Mouse (Mus musculus) stomach, embryonic 14.5 days (tissue): ENCODE measurements around the gene Spc24. TPM values are rescaled to one million over a fixed set of nuclear protein-coding genes. Genes with fewer than 3 reads are reported as not detected.
"Not testable (repeated sequence)": the region's sequence is repeated elsewhere in the genome, so short reads cannot be mapped to it uniquely, and the experiment has no call there.

Source experiments
- ATAC-seq: fragments of 200-750 bp; cut with Nextera tagmentation; 2 replicates; pipeline ENCODE4 v1.8.0; 2017; ENCODE audit warnings: low read depth, moderate TSS enrichment; ENCODE audit not compliant: insufficient number of reproducible peaks, insufficient read depth, low FRiP score
- H3K27ac ChIP-seq: fragments of 300-500 bp; sonication (generic); 2 replicates; pipeline ENCODE4 v1.5.1; 2014; ENCODE audit warnings: mild to moderate bottlenecking, low read length, moderate library complexity, mixed read lengths
- H3K27me3 ChIP-seq: fragments of 300-500 bp; sonication (generic); 2 replicates; pipeline ENCODE4 v1.6.1; 2014; ENCODE audit warnings: low read length, control low read depth, mixed read lengths; ENCODE audit not compliant: control insufficient read depth, insufficient read depth
- H3K36me3 ChIP-seq: fragments of 300-500 bp; sonication (generic); 2 replicates; pipeline ENCODE4 v1.6.1; 2014; ENCODE audit warnings: mild to moderate bottlenecking, control low read depth, low read length, moderate library complexity, mixed read lengths; ENCODE audit not compliant: control insufficient read depth, insufficient read depth
- H3K4me1 ChIP-seq: fragments of 300-500 bp; sonication (generic); 2 replicates; pipeline ENCODE4 v1.6.1; 2014; ENCODE audit warnings: low read length, control low read depth, mixed read lengths; ENCODE audit not compliant: control insufficient read depth, insufficient read depth
- H3K4me2 ChIP-seq: fragments of 300-500 bp; sonication (generic); replicated peaks from 2 replicates; pipeline ENCODE4 v1.6.1; 2014; ENCODE audit warnings: low read depth, low read length, control low read depth
- H3K4me3 ChIP-seq: fragments of 300-500 bp; sonication (generic); 2 replicates; pipeline ENCODE4 v1.5.1; 2014; ENCODE audit warnings: low read depth, low read length, control low read depth
- H3K9ac ChIP-seq: fragments of 300-500 bp; sonication (generic); replicated peaks from 2 replicates; pipeline ENCODE4 v1.6.1; 2014; ENCODE audit warnings: low read depth, mild to moderate bottlenecking, control low read depth, low read length, moderate library complexity, mixed read lengths
- H3K9me3 ChIP-seq: fragments of 300-500 bp; sonication (generic); 2 replicates; pipeline ENCODE4 v1.6.1; 2016; ENCODE audit warnings: low read depth, low read length, control low read depth; ENCODE audit not compliant: control insufficient read depth
- WGBS: fragments of 180-500 bp; shearing (Covaris S2); extraction: QIAGEN DNeasy Blood & Tissue Kit; methylation state at CpG from one replicate; pipeline ENCODE4 v1.1.7; 2014; 5-methylcytosine and 5-hydroxymethylcytosine counted together
- polyA plus RNA-seq: library from polyadenylated mRNA; unstranded; fragments of >200 nt; fragmentation: Nextera tagmentation; extraction: Ambion mirVana; gene quantifications from 2 replicates; pipeline ENCODE4 v1.2.1, GENCODE M21; 2014

Spc24 gene
- polyA plus RNA-seq, 1 experiment from 2014 or later = 111 TPM

- Histone ChIP-seq H3K4me2 (peak overlapping the region; percentile 28; the same call in 1 of the 2 replicates), H3K4me1 (peaks cover 38% of the 10 kb centered on the region), H3K9me3 (no peaks in the 10 kb centered on the region), H3K36me3 (peaks cover 54% of the 10 kb centered on the region), H3K9ac (no peak overlapping the region), H3K4me3 (no peak overlapping the region), H3K27ac (no peak overlapping the region), H3K27me3 (no peaks in the 10 kb centered on the region)
- 0 out of 2 replicates have a peak, but pooled peaks have one; percentile 10 for ATAC-seq
- WGBS = 46% methylated on average over 8 of the region's 8 CpGs
Measured at GRCm38 (mm10) chr9:21792644-21793043, 32.5 kb upstream of the Spc24 start.

- peaks cover 58% of the 10 kb centered on the region for H3K36me3 ChIP-seq
- H3K9me3 ChIP-seq = no peaks in the 10 kb centered on the region
- ATAC-seq = no peak
- H3K4me1 ChIP-seq = peaks cover 34% of the 10 kb centered on the region
- no peak overlapping the region for H3K9ac ChIP-seq
- 0 out of 2 replicates have a peak overlapping the region, but pooled peaks have one; percentile 3 for H3K4me2 ChIP-seq
- no peaks in the 10 kb centered on the region for H3K27me3 ChIP-seq
- WGBS = 68% methylated on average over 8 of the region's 8 CpGs
- H3K27ac ChIP-seq = no peak overlapping the region
- no peak overlapping the region for H3K4me3 ChIP-seq
Measured at GRCm38 (mm10) chr9:21791861-21792260, 31.8 kb upstream of the Spc24 start.

GRCm38 (mm10) chr9:21788234-21788633 lies 28.1 kb upstream of the Spc24 start:
- Histone ChIP-seq H3K9me3 (no peaks in the 10 kb centered on the region), H3K4me2 (no peak overlapping the region), H3K4me3 (no peak overlapping the region), H3K4me1 (peaks cover 17% of the 10 kb centered on the region), H3K9ac (no peak overlapping the region), H3K36me3 (peaks cover 48% of the 10 kb centered on the region), H3K27ac (no peak overlapping the region), H3K27me3 (no peaks in the 10 kb centered on the region)
- WGBS = 76% methylated on average over 9 of the region's 9 CpGs
- no peak for ATAC-seq

GRCm38 (mm10) chr9:21787654-21788053 lies 27.6 kb upstream of the Spc24 start:
- WGBS = 74% methylated on average over 5 of the region's 5 CpGs
- Histone ChIP-seq H3K4me2 (no peak overlapping the region), H3K4me3 (no peak overlapping the region), H3K9ac (no peak overlapping the region), H3K36me3 (peaks cover 44% of the 10 kb centered on the region), H3K4me1 (peaks cover 11% of the 10 kb centered on the region), H3K27me3 (no peaks in the 10 kb centered on the region), H3K27ac (no peak overlapping the region), H3K9me3 (no peaks in the 10 kb centered on the region)
- no peak for ATAC-seq

- 16% methylated on average over 6 of the region's 6 CpGs for WGBS
- Histone ChIP-seq H3K4me2 (no peak overlapping the region), H3K4me1 (peaks cover 4% of the 10 kb centered on the region; the same call in 1 of the 2 replicates), H3K4me3 (no peak overlapping the region), H3K9me3 (no peaks in the 10 kb centered on the region), H3K27me3 (no peaks in the 10 kb centered on the region), H3K9ac (no peak overlapping the region), H3K27ac (no peak overlapping the region), H3K36me3 (peaks cover 44% of the 10 kb centered on the region)
- ATAC-seq = peak; percentile 64; the same call in 1 of the 2 replicates
Measured at GRCm38 (mm10) chr9:21786906-21787305, 26.8 kb upstream of the Spc24 start.

- H3K27ac ChIP-seq, H3K4me3 ChIP-seq, H3K9me3 ChIP-seq, ATAC-seq, H3K4me1 ChIP-seq, H3K9ac ChIP-seq, H3K4me2 ChIP-seq, H3K27me3 ChIP-seq: not testable (repeated sequence)
- 84% methylated on average over 1 of the region's 2 CpGs for WGBS
- peaks cover 43% of the 10 kb centered on the region for H3K36me3 ChIP-seq
Measured at GRCm38 (mm10) chr9:21786309-21786708, 26.2 kb upstream of the Spc24 start.

- no peaks in the 10 kb centered on the region for H3K4me1 ChIP-seq
- WGBS = 89% methylated on average over 7 of the region's 7 CpGs
- H3K4me3 ChIP-seq = no peak overlapping the region
- H3K9me3 ChIP-seq = no peaks in the 10 kb centered on the region
- peaks cover 41% of the 10 kb centered on the region for H3K36me3 ChIP-seq
- no peak overlapping the region for H3K4me2 ChIP-seq
- ATAC-seq = no peak
- no peaks in the 10 kb centered on the region for H3K27me3 ChIP-seq
- H3K27ac ChIP-seq = no peak overlapping the region
- H3K9ac ChIP-seq = no peak overlapping the region
Measured at GRCm38 (mm10) chr9:21784517-21785307, 24.6 kb upstream of the Spc24 start.

- Histone ChIP-seq H3K27me3 (no peaks in the 10 kb centered on the region), H3K4me1 (no peaks in the 10 kb centered on the region), H3K4me3 (no peak overlapping the region), H3K36me3 (peaks cover 48% of the 10 kb centered on the region), H3K9ac (no peak overlapping the region), H3K4me2 (no peak overlapping the region), H3K9me3 (no peaks in the 10 kb centered on the region), H3K27ac (no peak overlapping the region)
- WGBS = 71% methylated on average over 15 of the region's 15 CpGs
- no peak for ATAC-seq
Measured at GRCm38 (mm10) chr9:21781657-21782468, 21.8 kb upstream of the Spc24 start.
